Mouse (Mus musculus): ENCODE results near the gene Ppp1r14b.
A peak's percentile ranks its signal among the peaks of the same experiment; 100 is the strongest.

The Ppp1r14b gene

GRCm38 (mm10) chr19:6974211-6975205 is at the start of gene Ppp1r14b:
Gene Ppp1r14b, plus strand, starts transcription at chr19:6974968.
- peak; percentile 99 for DNase-seq

- no peak for DNase-seq
Observed at GRCm38 (mm10) chr19:6925307-6925573, 49.5 kb upstream of the Ppp1r14b start, which contains the start of gene Catsperz. Gene Catsperz, minus strand, starts transcription at chr19:6925380.

- DNase-seq, result peak; percentile 89
Observed at GRCm38 (mm10) chr19:6925611-6926329, 49.0 kb upstream of the Ppp1r14b start.

- peak; percentile 93 for DNase-seq
Observed at GRCm38 (mm10) chr19:6926559-6927255, 48.1 kb upstream of the Ppp1r14b start.

GRCm38 (mm10) chr19:6928080-6928479 is 46.7 kb upstream of the Ppp1r14b start:
- DNase-seq, result peak; percentile 86

- DNase-seq, result peak; percentile 83
Observed at GRCm38 (mm10) chr19:6931002-6931401, 43.8 kb upstream of the Ppp1r14b start.

GRCm38 (mm10) chr19:6932018-6932417 is 42.8 kb upstream of the Ppp1r14b start:
- no peak for DNase-seq

- DNase-seq, result peak; percentile 82
Observed at GRCm38 (mm10) chr19:6933102-6933435, 41.7 kb upstream of the Ppp1r14b start.

GRCm38 (mm10) chr19:6933436-6934194 is 41.2 kb upstream of the Ppp1r14b start:
- peak; percentile 92 for DNase-seq

- no peak for DNase-seq
Observed at GRCm38 (mm10) chr19:6934195-6934977, 40.4 kb upstream of the Ppp1r14b start, which contains the start of gene Kcnk4. Gene Kcnk4, minus strand, starts transcription at chr19:6934515.

GRCm38 (mm10) chr19:6936299-6936698 is 38.5 kb upstream of the Ppp1r14b start:
- peak; percentile 85 for DNase-seq

- DNase-seq, result peak; percentile 98
Observed at GRCm38 (mm10) chr19:6937541-6938465, 37.0 kb upstream of the Ppp1r14b start.

GRCm38 (mm10) chr19:6939106-6940002 is 35.4 kb upstream of the Ppp1r14b start:
- peak; percentile 94 for DNase-seq

- peak; percentile 93 for DNase-seq
Observed at GRCm38 (mm10) chr19:6940396-6941351, 34.1 kb upstream of the Ppp1r14b start.

- peak; percentile 99 for DNase-seq
Observed at GRCm38 (mm10) chr19:6941372-6942248, 33.2 kb upstream of the Ppp1r14b start, which contains the start of gene Bad. Gene Bad, plus strand, starts transcription at chr19:6941861.

GRCm38 (mm10) chr19:6942249-6942691 is 32.5 kb upstream of the Ppp1r14b start, which contains the start of gene Gpr137:
Gene Gpr137, minus strand, starts transcription at chr19:6942480.
- DNase-seq, result peak; percentile 100

GRCm38 (mm10) chr19:6942764-6943163 is 32.0 kb upstream of the Ppp1r14b start:
- DNase-seq, result no peak
